Mouse (Mus musculus) embryonic facial prominence, embryonic 13.5 days (tissue): ENCODE measurements around the gene Epha4. TPM values are rescaled to one million over a fixed set of nuclear protein-coding genes. Genes with fewer than 3 reads are reported as not detected.
A peak's percentile ranks its signal among the peaks of the same experiment; 100 is the strongest.

Experiments
- ATAC-seq: fragments of 200-750 bp; cut with Nextera tagmentation; 2 replicates; pipeline ENCODE4 v1.8.0; 2017; ENCODE audit warnings: low read depth; ENCODE audit not compliant: insufficient number of reproducible peaks, insufficient read depth, low FRiP score, low TSS enrichment
- H3K27ac ChIP-seq: fragments of 300-500 bp; sonication (generic); 2 replicates; pipeline ENCODE4 v1.5.1; 2015; ENCODE audit warnings: moderate library complexity, mild to moderate bottlenecking, inconsistent platforms
- H3K27me3 ChIP-seq: fragments of 300-500 bp; sonication (generic); 2 replicates; pipeline ENCODE4 v1.6.1; 2015; ENCODE audit warnings: mild to moderate bottlenecking, inconsistent platforms
- H3K36me3 ChIP-seq: fragments of 300-500 bp; sonication (generic); 2 replicates; pipeline ENCODE4 v1.6.1; 2015; ENCODE audit warnings: mild to moderate bottlenecking, inconsistent platforms
- H3K4me1 ChIP-seq: fragments of 300-500 bp; sonication (generic); 2 replicates; pipeline ENCODE4 v1.6.1; 2015; ENCODE audit warnings: inconsistent platforms
- H3K4me2 ChIP-seq: fragments of 300-500 bp; sonication (generic); 2 replicates; pipeline ENCODE4 v1.6.1; 2015; ENCODE audit warnings: moderate library complexity, mild to moderate bottlenecking, inconsistent platforms
- H3K4me3 ChIP-seq: fragments of 300-500 bp; sonication (generic); 2 replicates; pipeline ENCODE4 v1.5.1; 2015; ENCODE audit warnings: mild to moderate bottlenecking, inconsistent platforms
- H3K9ac ChIP-seq: fragments of 300-500 bp; sonication (generic); 2 replicates; pipeline ENCODE4 v1.6.1; 2015; ENCODE audit warnings: mild to moderate bottlenecking, inconsistent platforms
- H3K9me3 ChIP-seq: fragments of 300-500 bp; sonication (generic); 2 replicates; pipeline ENCODE4 v1.6.1; 2016; ENCODE audit warnings: inconsistent platforms
- WGBS: fragments of 180-500 bp; shearing (Covaris S2); methylation state at CpG from one replicate; pipeline ENCODE4 v1.1.7; 2015; ENCODE audit warnings: mixed read lengths; 5-methylcytosine and 5-hydroxymethylcytosine counted together
- polyA plus RNA-seq: library from polyadenylated mRNA; unstranded; fragments of >200 nt; fragmentation: Nextera tagmentation; extraction: Ambion mirVana; gene quantifications from 2 replicates; pipeline ENCODE4 v1.2.1, GENCODE M21; 2015

The Epha4 gene
- polyA plus RNA-seq, 1 experiment from 2014 or later: 65.9 TPM

GRCm38 (mm10) chr1:77471447-77471846 lies 43.4 kb downstream of the Epha4 start:
- peaks cover 6% of the 10 kb centered on the region; the same call in 1 of the 2 replicates for H3K36me3 ChIP-seq
- WGBS: 40% methylated on average over 5 of the region's 5 CpGs
- no peak overlapping the region for H3K4me3 ChIP-seq

GRCm38 (mm10) chr1:77471037-77471436 lies 43.9 kb downstream of the Epha4 start:
- no peaks in the 10 kb centered on the region for H3K9me3 ChIP-seq
- ATAC-seq: no peak
- H3K36me3 ChIP-seq: peaks cover 6% of the 10 kb centered on the region; the same call in 1 of the 2 replicates
- H3K9ac ChIP-seq: no peak overlapping the region
- H3K4me3 ChIP-seq: no peak overlapping the region
- peak overlapping the region; percentile 53 for H3K27ac ChIP-seq
- 13% methylated on average over 5 of the region's 5 CpGs for WGBS
- no peaks in the 10 kb centered on the region for H3K27me3 ChIP-seq
- H3K4me1 ChIP-seq: peaks cover 29% of the 10 kb centered on the region
- H3K4me2 ChIP-seq: no peak overlapping the region

More at GRCm38 (mm10) chr1:77471447-77471846, 43.4 kb downstream of the Epha4 start:
- H3K9ac ChIP-seq: no peak overlapping the region
- H3K27me3 ChIP-seq: no peaks in the 10 kb centered on the region
- peak overlapping the region; percentile 53 for H3K27ac ChIP-seq
- no peaks in the 10 kb centered on the region for H3K9me3 ChIP-seq
- ATAC-seq: no peak
- peaks cover 29% of the 10 kb centered on the region for H3K4me1 ChIP-seq
- H3K4me2 ChIP-seq: no peak overlapping the region

- WGBS: 68% methylated on average over 5 of the region's 5 CpGs
- H3K9ac ChIP-seq: no peak overlapping the region
- H3K4me2 ChIP-seq: no peak overlapping the region
- no peaks in the 10 kb centered on the region for H3K27me3 ChIP-seq
- H3K36me3 ChIP-seq: peaks cover 6% of the 10 kb centered on the region; the same call in 1 of the 2 replicates
- H3K4me1 ChIP-seq: peaks cover 32% of the 10 kb centered on the region
- H3K4me3 ChIP-seq: no peak overlapping the region
- no peaks in the 10 kb centered on the region for H3K9me3 ChIP-seq
- H3K27ac ChIP-seq: no peak overlapping the region
- no peak for ATAC-seq
Observed at GRCm38 (mm10) chr1:77468717-77469314, 46.1 kb downstream of the Epha4 start.

- no peak overlapping the region for H3K4me2 ChIP-seq
- 79% methylated on average over 4 of the region's 4 CpGs for WGBS
- no peaks in the 10 kb centered on the region for H3K9me3 ChIP-seq
- H3K4me3 ChIP-seq: no peak overlapping the region
- no peak overlapping the region for H3K27ac ChIP-seq
- peaks cover 39% of the 10 kb centered on the region for H3K4me1 ChIP-seq
- H3K9ac ChIP-seq: no peak overlapping the region
- no peak for ATAC-seq
- H3K27me3 ChIP-seq: no peaks in the 10 kb centered on the region
- H3K36me3 ChIP-seq: peaks cover 6% of the 10 kb centered on the region; the same call in 1 of the 2 replicates
Observed at GRCm38 (mm10) chr1:77465524-77465923, 49.4 kb downstream of the Epha4 start.

- H3K9ac ChIP-seq: no peak overlapping the region
- H3K4me3 ChIP-seq: no peak overlapping the region
- no peaks in the 10 kb centered on the region for H3K9me3 ChIP-seq
- no peak for ATAC-seq
- peaks cover 6% of the 10 kb centered on the region; the same call in 1 of the 2 replicates for H3K36me3 ChIP-seq
- H3K27ac ChIP-seq: no peak overlapping the region
- H3K27me3 ChIP-seq: no peaks in the 10 kb centered on the region
- no peak overlapping the region for H3K4me2 ChIP-seq
- H3K4me1 ChIP-seq: peaks cover 37% of the 10 kb centered on the region
- 77% methylated on average over 1 of the region's 1 CpGs for WGBS
Observed at GRCm38 (mm10) chr1:77464108-77464507, 50.8 kb downstream of the Epha4 start.

- H3K9me3 ChIP-seq: no peaks in the 10 kb centered on the region
- no peak overlapping the region for H3K4me2 ChIP-seq
- H3K9ac ChIP-seq: no peak overlapping the region
- ATAC-seq: no peak
- 29% methylated on average over 3 of the region's 3 CpGs for WGBS
- H3K4me1 ChIP-seq: peaks cover 49% of the 10 kb centered on the region
- H3K27ac ChIP-seq: peak overlapping the region; percentile 52
- H3K27me3 ChIP-seq: no peaks in the 10 kb centered on the region
- H3K4me3 ChIP-seq: no peak overlapping the region
- H3K36me3 ChIP-seq: peaks cover 4% of the 10 kb centered on the region; the same call in 1 of the 2 replicates
Observed at GRCm38 (mm10) chr1:77461877-77462615, 52.8 kb downstream of the Epha4 start.

GRCm38 (mm10) chr1:77460831-77461629 lies 53.9 kb downstream of the Epha4 start:
- no peak overlapping the region for H3K4me3 ChIP-seq
- H3K4me2 ChIP-seq: no peak overlapping the region
- H3K36me3 ChIP-seq: no peaks in the 10 kb centered on the region
- H3K9ac ChIP-seq: no peak overlapping the region
- 60% methylated on average over 11 of the region's 11 CpGs for WGBS
- H3K27ac ChIP-seq: peak overlapping the region; percentile 52; the same call in 1 of the 2 replicates
- no peak for ATAC-seq
- no peaks in the 10 kb centered on the region for H3K9me3 ChIP-seq
- H3K27me3 ChIP-seq: no peaks in the 10 kb centered on the region
- H3K4me1 ChIP-seq: peaks cover 54% of the 10 kb centered on the region

- H3K27ac ChIP-seq: no peak overlapping the region
- H3K4me1 ChIP-seq: peaks cover 47% of the 10 kb centered on the region
- H3K4me2 ChIP-seq: no peak overlapping the region
- no peaks in the 10 kb centered on the region for H3K9me3 ChIP-seq
- no peak for ATAC-seq
- H3K9ac ChIP-seq: no peak overlapping the region
- H3K27me3 ChIP-seq: no peaks in the 10 kb centered on the region
- 74% methylated on average over 7 of the region's 7 CpGs for WGBS
- H3K36me3 ChIP-seq: no peaks in the 10 kb centered on the region
- H3K4me3 ChIP-seq: no peak overlapping the region
Observed at GRCm38 (mm10) chr1:77458751-77459385, 56.0 kb downstream of the Epha4 start.

GRCm38 (mm10) chr1:77457446-77457800 lies 57.5 kb downstream of the Epha4 start:
- Histone ChIP-seq H3K4me3 (no peak overlapping the region), H3K27me3 (no peaks in the 10 kb centered on the region), H3K9ac (no peak overlapping the region), H3K36me3 (no peaks in the 10 kb centered on the region), H3K9me3 (no peaks in the 10 kb centered on the region), H3K4me2 (no peak overlapping the region), H3K4me1 (peaks cover 39% of the 10 kb centered on the region), H3K27ac (no peak overlapping the region)
- WGBS: 36% methylated on average over 6 of the region's 6 CpGs
- ATAC-seq: no peak

- Histone ChIP-seq H3K4me3 (no peak overlapping the region), H3K9me3 (no peaks in the 10 kb centered on the region), H3K27ac (no peak overlapping the region), H3K27me3 (no peaks in the 10 kb centered on the region), H3K4me2 (no peak overlapping the region), H3K9ac (no peak overlapping the region), H3K4me1 (peaks cover 35% of the 10 kb centered on the region), H3K36me3 (no peaks in the 10 kb centered on the region)
- WGBS: 59% methylated on average over 7 of the region's 7 CpGs
- no peak for ATAC-seq
Observed at GRCm38 (mm10) chr1:77456695-77457445, 58.0 kb downstream of the Epha4 start.

- ATAC-seq: no peak
- Histone ChIP-seq H3K4me3 (no peak overlapping the region), H3K27ac (no peak overlapping the region), H3K4me2 (no peak overlapping the region), H3K36me3 (no peaks in the 10 kb centered on the region), H3K9ac (no peak overlapping the region), H3K27me3 (no peaks in the 10 kb centered on the region), H3K9me3 (no peaks in the 10 kb centered on the region), H3K4me1 (peaks cover 17% of the 10 kb centered on the region)
- WGBS: 87% methylated on average over 1 of the region's 1 CpGs
Observed at GRCm38 (mm10) chr1:77453811-77454210, 61.1 kb downstream of the Epha4 start.
